Mouse (Mus musculus) CH12.LX (cell line): Measurements from ENCODE around the gene Slc43a2. TPM values are rescaled to one million over a fixed set of nuclear protein-coding genes. Genes with fewer than 3 reads are reported as not detected.
A peak's percentile ranks its signal among the peaks of the same experiment; 100 is the strongest.

Source experiments
- DNase-seq: peaks from one replicate; pipeline ENCODE4 v3.0.0-alpha.2; 2013; ENCODE audit errors: extremely low read depth
- H3K27ac ChIP-seq: 2 replicates; pipeline ENCODE4 v1.5.1; 2012; ENCODE audit warnings: low read depth, mild to moderate bottlenecking, control low read depth, moderate library complexity; ENCODE audit not compliant: insufficient read depth
- H3K27me3 ChIP-seq: replicated peaks from 2 replicates; pipeline ENCODE3; 2012; ENCODE audit warnings: inconsistent platforms
- H3K36me3 ChIP-seq, 2 experiments: replicated peaks in 1 of 2; 2 replicates each; pipeline versions ENCODE3 to v1.6.1; 2012; ENCODE audit warnings: inconsistent platforms in 1 of 2, low read length in 1 of 2, mild to moderate bottlenecking in 1 of 2, mixed read lengths in 1 of 2, moderate library complexity in 1 of 2; ENCODE audit not compliant: control insufficient read depth in 1 of 2, insufficient read depth in 1 of 2
- H3K4me1 ChIP-seq, 2 experiments: 2 replicates each; pipeline ENCODE4 v1.6.1; 2012; ENCODE audit warnings: inconsistent platforms in 1 of 2, moderate library complexity in 1 of 2; ENCODE audit not compliant: insufficient read depth in 2 of 2, control insufficient read depth in 1 of 2
- H3K4me2 ChIP-seq: 2 replicates; pipeline ENCODE4 v1.6.1; 2012; ENCODE audit warnings: low read depth, mild to moderate bottlenecking, control low read depth; ENCODE audit not compliant: poor library complexity, insufficient read depth, severe bottlenecking
- H3K4me3 ChIP-seq, 3 experiments: fragments of 150-350 bp in 1 of 3; sonication (generic) in 1 of 3; replicated peaks in 1 of 3; 2 replicates each; pipeline versions ENCODE3 to v1.5.1; 2011 to 2012; ENCODE audit warnings: low read depth in 2 of 3, low read length in 2 of 3, mild to moderate bottlenecking in 2 of 3, moderate library complexity in 2 of 3, control low read depth in 1 of 3, improper control_type of control experiment in 1 of 3, inconsistent platforms in 1 of 3, mixed read lengths in 1 of 3; ENCODE audit not compliant: poor library complexity in 1 of 3
- H3K79me2 ChIP-seq: replicated peaks from 2 replicates; pipeline ENCODE4 v1.6.1; 2012; ENCODE audit warnings: mild to moderate bottlenecking, moderate library complexity; ENCODE audit not compliant: control insufficient read depth, poor library complexity, insufficient read depth, severe bottlenecking; ENCODE audit errors: extremely low read depth
- H3K9ac ChIP-seq: 2 replicates; pipeline ENCODE4 v1.6.1; 2012; ENCODE audit warnings: low read depth, mild to moderate bottlenecking, control low read depth, moderate library complexity; ENCODE audit not compliant: insufficient read depth
- H3K9me3 ChIP-seq: replicated peaks from 2 replicates; pipeline ENCODE3; 2012; ENCODE audit warnings: low read length, inconsistent platforms, mixed read lengths
- BHLHE40 ChIP-seq: IDR thresholded peaks from 2 replicates; pipeline ENCODE4 v1.6.1; 2011; ENCODE audit warnings: mild to moderate bottlenecking, low read depth, low read length, improper control_type of control experiment
- CTCF ChIP-seq, 2 experiments: IDR thresholded peaks in 1 of 2; conservative IDR thresholded peaks in 1 of 2; 2 replicates each; pipeline ENCODE4 v1.5.1; 2011 to 2012; ENCODE audit warnings: low read depth in 2 of 2, low read length in 2 of 2, improper control_type of control experiment in 1 of 2, inconsistent platforms in 1 of 2, mild to moderate bottlenecking in 1 of 2, moderate library complexity in 1 of 2
- ELF1 ChIP-seq: IDR thresholded peaks from 2 replicates; pipeline ENCODE4 v1.6.1; 2014; ENCODE audit warnings: low read depth, mild to moderate bottlenecking, inconsistent platforms, low read length, improper control_type of control experiment
- EP300 ChIP-seq: IDR thresholded peaks from 2 replicates; pipeline ENCODE4 v1.6.1; 2011; ENCODE audit warnings: low read length, improper control_type of control experiment
- GABPA ChIP-seq: IDR thresholded peaks from 2 replicates; pipeline ENCODE4 v1.6.1; 2012; ENCODE audit warnings: low read depth, low read length, improper control_type of control experiment, inconsistent platforms; ENCODE audit not compliant: insufficient replicate concordance
- HCFC1 ChIP-seq: IDR thresholded peaks from 2 replicates; pipeline ENCODE4 v1.6.1; 2012; ENCODE audit warnings: low read depth, mild to moderate bottlenecking, inconsistent platforms, low read length, improper control_type of control experiment
- IRF4 ChIP-seq: IDR thresholded peaks from 2 replicates; pipeline ENCODE4 v1.6.1; 2014; ENCODE audit warnings: low read depth, mild to moderate bottlenecking, inconsistent platforms, low read length, improper control_type of control experiment
- JUN ChIP-seq: IDR thresholded peaks from 2 replicates; pipeline ENCODE4 v1.6.1; 2011; ENCODE audit warnings: low read depth, mild to moderate bottlenecking, low read length, improper control_type of control experiment, moderate library complexity; ENCODE audit not compliant: insufficient read depth
- JUND ChIP-seq: conservative IDR thresholded peaks from 2 replicates; pipeline ENCODE4 v1.6.1; 2011; ENCODE audit warnings: low read depth, low read length, improper control_type of control experiment
- MAFK ChIP-seq: IDR thresholded peaks from 2 replicates; pipeline ENCODE4 v1.6.1; 2011; ENCODE audit warnings: low read length, improper control_type of control experiment; ENCODE audit not compliant: insufficient replicate concordance
- MAX ChIP-seq: IDR thresholded peaks from 2 replicates; pipeline ENCODE4 v1.6.1; 2011; ENCODE audit warnings: low read length, improper control_type of control experiment
- MEF2A ChIP-seq: IDR thresholded peaks from 2 replicates; pipeline ENCODE4 v1.6.1; 2014; ENCODE audit warnings: low read depth, mild to moderate bottlenecking, inconsistent platforms, low read length, improper control_type of control experiment, borderline replicate concordance
- MXI1 ChIP-seq: IDR thresholded peaks from 2 replicates; pipeline ENCODE4 v1.6.1; 2011; ENCODE audit warnings: mild to moderate bottlenecking, low read depth, low read length, improper control_type of control experiment
- MYC ChIP-seq: IDR thresholded peaks from 2 replicates; pipeline ENCODE4 v1.6.1; 2011; ENCODE audit warnings: low read depth, mild to moderate bottlenecking, improper control_type of control experiment, low read length
- NELFE ChIP-seq: IDR thresholded peaks from 2 replicates; pipeline ENCODE4 v1.6.1; 2011; ENCODE audit warnings: low read depth, low read length, improper control_type of control experiment
- NRF1 ChIP-seq: IDR thresholded peaks from 2 replicates; pipeline ENCODE4 v1.6.1; 2014; ENCODE audit warnings: low read depth, mild to moderate bottlenecking, inconsistent platforms, low read length, improper control_type of control experiment, moderate library complexity
- POLR2AphosphoS2 ChIP-seq: IDR thresholded peaks from 2 replicates; pipeline ENCODE4 v1.6.1; 2011; ENCODE audit warnings: low read depth, low read length, improper control_type of control experiment
- RAD21 ChIP-seq: IDR thresholded peaks from 2 replicates; pipeline ENCODE4 v1.6.1; 2011; ENCODE audit warnings: low read depth, mild to moderate bottlenecking, low read length, improper control_type of control experiment, moderate library complexity
- SIN3A ChIP-seq: IDR thresholded peaks from 2 replicates; pipeline ENCODE4 v1.6.1; 2012; ENCODE audit warnings: low read length, improper control_type of control experiment, inconsistent platforms
- SMC3 ChIP-seq: IDR thresholded peaks from 2 replicates; pipeline ENCODE4 v1.6.1; 2011; ENCODE audit warnings: low read depth, low read length, improper control_type of control experiment
- TCF12 ChIP-seq: IDR thresholded peaks from 2 replicates; pipeline ENCODE4 v1.6.1; 2014; ENCODE audit warnings: low read depth, mild to moderate bottlenecking, inconsistent platforms, low read length, improper control_type of control experiment
- UBTF ChIP-seq: IDR thresholded peaks from 2 replicates; pipeline ENCODE4 v1.6.1; 2012; ENCODE audit warnings: low read depth, mild to moderate bottlenecking, inconsistent platforms, low read length, improper control_type of control experiment, moderate library complexity
- USF2 ChIP-seq: conservative IDR thresholded peaks from 2 replicates; pipeline ENCODE4 v1.6.1; 2011; ENCODE audit warnings: low read depth, low read length, improper control_type of control experiment
- ZC3H11A ChIP-seq: IDR thresholded peaks from 2 replicates; pipeline ENCODE4 v1.6.1; 2012; ENCODE audit warnings: low read depth, mild to moderate bottlenecking, inconsistent platforms, low read length, improper control_type of control experiment
- ZKSCAN1 ChIP-seq: IDR thresholded peaks from 2 replicates; pipeline ENCODE4 v1.6.1; 2012; ENCODE audit warnings: low read depth, inconsistent platforms, low read length, improper control_type of control experiment, borderline replicate concordance
- ZMIZ1 ChIP-seq: IDR thresholded peaks from 2 replicates; pipeline ENCODE4 v1.6.1; 2012; ENCODE audit warnings: low read depth, mild to moderate bottlenecking, inconsistent platforms, low read length, improper control_type of control experiment
- ZNF384 ChIP-seq: IDR thresholded peaks from 2 replicates; pipeline ENCODE4 v1.6.1; 2012; ENCODE audit warnings: low read depth, low read length, improper control_type of control experiment, inconsistent platforms
- dilution Hi-C: fragments of 300-500 bp; cut with MboI; formaldehyde crosslinking; loops from 2 replicates; pipeline ENCODE4 v1.14.3; 2020; ENCODE audit warnings: low sequenced_read_pairs; ENCODE audit not compliant: extremely low pct_unique_long_range_greater_than_20kb, extremely low pct_ligation_motif_present
- in situ Hi-C: fragments of 300-500 bp; cut with MboI; formaldehyde crosslinking; loops from 3 replicates; pipeline ENCODE4 v1.14.3; 2019; ENCODE audit warnings: low sequenced_read_pairs, low pct_ligation_motif_present, low pct_unique_long_range_greater_than_20kb, mixed read lengths
- polyA plus RNA-seq: library from polyadenylated mRNA; unstranded; fragments of >175 nt; gene quantifications from 2 replicates; pipeline ENCODE4 v1.2.1, GENCODE M21; 2012; ENCODE audit warnings: low read depth; ENCODE audit not compliant: insufficient read length
- total RNA-seq, 2 experiments: library from RNA; depleted of rRNA; stranded (reverse); fragments of 300-350 nt in 1 of 2; fragments of >200 nt in 1 of 2; gene quantifications; 2 replicates each; pipeline ENCODE4 v1.2.3; 2012 to 2014

Gene Slc43a2
- total and polyA plus RNA-seq, 3 experiments: 5.0 to 8.9 (median 8.8) TPM

- dilution Hi-C loops (no loop called here), in situ Hi-C loops (loop anchor here (5.0 kb wide), 1 partner anchor 42 kb away; no protein-coding TSS in a partner anchor)
- DNase-seq: peak; percentile 91
- H3K4me3 ChIP-seq: peak overlapping the region; percentile 57 to 80 (median 71)
- H3K9me3 ChIP-seq: no peaks in the 10 kb centered on the region
- peaks cover 2 to 28% of the 10 kb centered on the region in 2 experiments for H3K36me3 ChIP-seq
- H3K9ac ChIP-seq: peak overlapping the region; percentile 31; the same call in 1 of the 2 replicates
- H3K4me1 ChIP-seq: peaks cover 5 to 39% of the 10 kb centered on the region in 2 experiments; a peak in 3 of 4 replicates
- no peak overlapping the region for H3K27ac ChIP-seq
- peak; percentile 77 for TF ChIP-seq MAFK
- 0 out of 2 replicates have a peak, but pooled peaks have one; percentile 31 for TF ChIP-seq ELF1
- TF ChIP-seq BHLHE40: 0 out of 2 replicates have a peak, but pooled peaks have one; percentile 8
- TF ChIP-seq JUN: no peak
- no peak for TF ChIP-seq USF2
- peak; percentile 66; the same call in 1 of the 2 replicates for TF ChIP-seq MYC
- peak; percentile 86 for TF ChIP-seq SIN3A
- TF ChIP-seq HCFC1: peak; percentile 19; the same call in 1 of the 2 replicates
- peak; percentile 33; the same call in 1 of the 2 replicates for TF ChIP-seq ZNF384
- TF ChIP-seq MAX: 0 out of 2 replicates have a peak, but pooled peaks have one; percentile 59
- peak; percentile 96 for TF ChIP-seq ZC3H11A
- TF ChIP-seq NRF1: 0 out of 2 replicates have a peak, but pooled peaks have one; percentile 35
- 0 out of 2 replicates have a peak, but pooled peaks have one; percentile 59 for TF ChIP-seq MEF2A
- peak; percentile 94 to 99 for TF ChIP-seq CTCF (conservative IDR thresholded peaks at IDR 0.05 in 1 of 2, IDR thresholded peaks at IDR 0.05 in 1 of 2; ENCODE audit: low read depth in 2 of 2, low read length in 2 of 2)
- no peak for TF ChIP-seq GABPA
- TF ChIP-seq IRF4: peak; percentile 57
- TF ChIP-seq SMC3: peak; percentile 100
- TF ChIP-seq UBTF: no peak
- TF ChIP-seq POLR2AphosphoS2: no peak
- TF ChIP-seq EP300: no peak
- no peak; the same call in 1 of the 2 replicates for TF ChIP-seq JUND
- TF ChIP-seq TCF12: no peak
- TF ChIP-seq RAD21: peak; percentile 99
- TF ChIP-seq NELFE: peak; percentile 76; the same call in 1 of the 2 replicates
- 0 out of 2 replicates have a peak, but pooled peaks have one; percentile 18 for TF ChIP-seq ZMIZ1
- TF ChIP-seq ZKSCAN1: peak; percentile 80
- TF ChIP-seq MXI1: peak; percentile 86
- H3K4me2 ChIP-seq: peak overlapping the region; percentile 83
- no peaks in the 10 kb centered on the region for H3K79me2 ChIP-seq
- no peaks in the 10 kb centered on the region for H3K27me3 ChIP-seq
Measured at GRCm38 (mm10) chr11:75530325-75530724, 1.2 kb upstream of the Slc43a2 start.
